Mouse (Mus musculus) lung, postnatal 0 days (tissue): ENCODE measurements around the gene Spsb4.

Experiments
- CTCF ChIP-seq: IDR thresholded peaks from 2 replicates; pipeline ENCODE4 v1.5.1; 2016; ENCODE audit warnings: antibody characterized with exemption, mild to moderate bottlenecking
- EP300 ChIP-seq: IDR thresholded peaks from 2 replicates; pipeline ENCODE4 v1.6.1; 2016; ENCODE audit warnings: antibody characterized with exemption, mild to moderate bottlenecking, control low read depth

DNA sequence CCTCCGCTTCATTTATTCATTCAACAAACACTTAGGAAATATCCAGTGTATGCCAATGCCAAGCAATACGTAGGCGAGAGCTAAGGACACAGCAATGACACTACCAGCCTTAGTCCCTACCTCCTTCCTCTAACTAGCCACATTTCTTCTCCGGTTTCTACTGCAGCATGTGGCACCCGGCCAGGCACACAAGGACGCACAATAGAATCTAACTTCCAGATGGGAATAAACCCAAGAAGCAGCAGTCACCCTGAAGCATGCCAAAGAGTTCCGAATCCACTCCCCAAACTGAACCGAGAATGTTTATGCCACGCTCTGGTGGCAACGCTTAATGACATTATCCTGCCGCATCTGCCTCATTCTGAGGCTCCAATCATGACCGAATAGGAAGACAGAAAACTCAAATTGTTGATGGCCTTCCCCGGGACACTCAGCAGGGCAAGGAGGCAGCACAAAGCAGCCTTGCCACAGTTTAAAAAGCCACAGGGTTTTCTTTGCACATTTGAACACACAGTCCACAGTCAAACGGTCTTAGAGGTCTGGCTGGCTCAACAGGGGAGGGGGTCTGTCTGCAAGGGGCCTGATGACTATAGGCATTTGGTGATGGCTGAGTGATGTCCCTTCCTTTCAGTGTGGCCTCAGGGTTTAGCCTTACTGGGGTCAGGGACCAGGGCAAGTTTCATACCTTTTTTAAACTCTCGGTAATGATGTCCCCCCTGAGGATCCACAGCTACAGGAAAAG is 7.0 kb downstream of the Spsb4 start:
- TF ChIP-seq CTCF (no peak), EP300 (no peak)
